Mouse (Mus musculus) testis, adult 2 months (tissue): Measurements from ENCODE around the gene Dmrtb1.
A peak's percentile ranks its signal among the peaks of the same experiment; 100 is the strongest.

ENCODE experiments used
- CTCF ChIP-seq: fragments of 200-500 bp; IDR thresholded peaks from 2 replicates; pipeline ENCODE4 v1.5.1; 2012; ENCODE audit warnings: low read depth, mild to moderate bottlenecking, inconsistent platforms, low read length, moderate library complexity; ENCODE audit not compliant: control insufficient read depth, insufficient read depth, insufficient replicate concordance
- POLR2A ChIP-seq: fragments of 200-500 bp; IDR thresholded peaks from 2 replicates; pipeline ENCODE4 v1.6.1; 2012; ENCODE audit warnings: low read depth, mild to moderate bottlenecking, inconsistent platforms, low read length, moderate library complexity; ENCODE audit not compliant: control insufficient read depth

DNA sequence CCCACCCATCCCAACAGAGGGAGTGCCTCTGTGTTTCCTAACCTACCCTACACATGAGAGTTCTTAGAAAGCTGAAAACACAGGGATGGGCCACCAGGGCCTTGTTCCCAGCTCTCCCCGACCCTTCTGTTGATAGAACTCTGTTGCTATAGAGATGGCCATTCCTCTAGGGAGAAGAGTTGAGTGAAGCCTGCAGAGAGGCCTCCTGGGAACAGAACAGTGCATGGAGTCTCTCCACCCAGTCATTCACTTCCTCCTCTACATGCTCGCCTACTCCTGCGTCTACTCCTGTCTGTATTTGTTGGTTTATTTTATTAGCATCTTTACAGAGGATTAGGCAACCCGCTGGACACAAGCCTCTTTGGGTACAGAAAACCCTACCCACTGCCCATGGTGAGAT lies 22.9 kb upstream of the Dmrtb1 start:
- TF ChIP-seq POLR2A (0 out of 2 replicates have a peak, but pooled peaks have one; percentile 37), CTCF (no peak)
